Mouse (Mus musculus) thymus, postnatal 4 days (tissue): ENCODE measurements around the gene Crygn.

ENCODE experiments used
- DNase-seq: peaks from one replicate; pipeline ENCODE4 v3.0.0; 2021

Crygn gene

DNA sequence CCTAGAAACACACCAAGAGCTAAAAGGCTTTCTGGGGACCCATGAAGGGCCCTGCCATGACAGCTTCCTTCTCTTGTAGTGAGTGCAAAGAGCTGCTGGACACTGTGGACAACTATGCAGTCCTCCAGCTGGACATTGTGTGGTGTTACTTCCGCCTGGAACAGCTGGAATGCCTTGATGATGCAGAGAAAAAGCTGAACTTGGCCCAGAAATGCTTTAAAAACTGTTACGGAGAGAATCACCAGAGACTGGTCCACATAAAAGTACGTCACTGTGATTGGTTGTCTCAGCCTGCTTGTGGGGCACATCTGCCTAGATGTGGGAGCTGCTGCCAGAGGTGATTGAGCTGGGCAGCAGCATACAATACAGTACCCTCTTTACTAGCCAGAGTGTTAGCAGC, 56.5 kb downstream of the Crygn start:
- DNase-seq, result no peak
